Mouse (Mus musculus) cerebellum, adult 9-11 months (tissue): ENCODE results near the gene Heatr5a.

Experiments used
- DNase-seq: peaks from one replicate; pipeline ENCODE4 v3.0.0; 2022

Heatr5a gene

GRCm38 (mm10) chr12:51882606-51883296 is 88.4 kb downstream of the Heatr5a start:
- DNase-seq, result peak; percentile 28

GRCm38 (mm10) chr12:51881775-51882174 is 89.3 kb downstream of the Heatr5a start:
- no peak for DNase-seq

DNA sequence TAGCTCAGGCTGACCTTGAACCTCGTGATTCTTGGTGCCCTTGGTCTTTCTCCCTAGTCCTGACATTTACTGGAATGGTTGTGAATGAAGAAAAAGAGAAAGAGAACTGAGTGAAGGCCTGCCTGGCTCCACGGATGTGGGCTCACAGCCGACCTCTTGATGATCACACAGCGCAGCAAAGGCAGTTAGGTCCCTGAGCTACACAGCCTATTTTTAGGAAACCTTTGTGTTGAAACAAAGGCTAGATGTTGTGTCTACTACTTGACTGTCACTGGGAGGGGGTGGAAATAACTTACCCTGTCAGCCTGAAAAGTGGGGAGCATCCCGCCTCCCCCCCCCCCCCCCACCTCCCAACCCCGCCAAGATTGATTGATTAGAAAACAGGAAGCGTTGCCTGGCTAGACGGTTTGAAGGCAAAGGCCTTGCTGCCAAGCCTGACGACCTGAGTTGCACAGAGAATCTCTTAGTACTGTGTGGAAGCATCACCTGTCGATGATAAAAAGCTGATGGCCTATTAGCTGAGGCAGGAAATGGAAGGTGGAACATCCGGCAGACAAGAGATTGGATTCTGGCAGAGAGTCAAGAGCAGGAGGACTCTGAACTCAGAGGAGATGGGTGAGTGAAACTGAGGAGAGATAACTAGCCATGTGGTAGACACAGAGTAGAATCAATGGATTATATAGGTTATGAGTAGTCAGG is 99.5 kb downstream of the Heatr5a start:
- no peak for DNase-seq

DNA sequence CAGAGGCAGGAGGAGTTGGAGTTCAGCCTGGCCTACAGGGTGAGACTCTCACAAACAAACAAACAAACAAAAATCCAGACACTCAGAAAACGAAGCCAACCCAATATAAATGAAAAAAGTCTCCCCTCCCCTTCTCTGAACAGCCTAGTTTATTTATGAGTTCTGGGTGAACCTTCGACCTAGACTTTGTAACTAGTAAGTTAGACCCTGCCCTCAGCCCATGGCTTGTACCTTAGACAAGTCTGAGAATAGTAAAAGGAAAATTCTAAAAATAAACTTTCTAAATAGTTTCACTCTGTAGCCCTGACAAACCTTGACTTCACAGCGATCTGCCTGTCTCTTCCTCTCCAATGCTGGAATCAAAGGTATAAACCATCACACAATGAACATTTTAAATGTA is 101.6 kb downstream of the Heatr5a start:
- no peak for DNase-seq

- no peak for DNase-seq
Measured at GRCm38 (mm10) chr12:51867076-51867475, 104.0 kb downstream of the Heatr5a start.

DNA sequence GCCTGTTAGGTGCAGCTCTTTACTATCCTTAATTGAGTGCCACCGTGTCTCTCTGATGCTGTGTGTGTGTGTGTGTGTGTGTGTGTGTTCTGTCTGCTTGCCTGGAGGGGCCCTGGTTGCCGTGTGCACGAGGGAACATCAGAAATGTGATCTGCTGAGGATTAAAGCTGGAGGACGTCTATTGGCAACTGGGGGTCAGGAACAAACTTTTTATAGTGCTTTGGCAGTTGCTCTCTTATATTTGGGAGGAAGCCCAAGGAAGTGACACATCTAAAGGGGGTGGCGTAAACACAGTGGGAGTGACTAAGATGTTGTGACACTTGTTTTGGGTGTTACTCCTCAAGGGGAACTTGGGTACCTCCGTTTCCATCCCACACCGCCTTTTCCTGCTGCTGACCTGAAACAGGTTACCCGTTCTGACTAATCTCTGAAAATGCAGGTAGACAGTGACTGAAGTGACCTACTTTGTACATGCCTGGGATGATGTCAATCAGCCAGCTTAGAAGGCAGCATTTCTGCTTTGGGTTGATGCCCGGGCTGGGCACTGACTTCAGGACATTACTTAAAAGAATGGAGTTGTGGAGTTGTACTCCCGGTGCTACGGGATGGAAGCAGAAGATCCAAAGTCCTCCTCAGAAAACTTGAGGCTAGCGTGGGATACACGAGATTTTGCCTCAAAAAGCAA is 104.8 kb downstream of the Heatr5a start:
- DNase-seq, result no peak

GRCm38 (mm10) chr12:51865790-51866179 is 105.3 kb downstream of the Heatr5a start:
- no peak for DNase-seq

DNA sequence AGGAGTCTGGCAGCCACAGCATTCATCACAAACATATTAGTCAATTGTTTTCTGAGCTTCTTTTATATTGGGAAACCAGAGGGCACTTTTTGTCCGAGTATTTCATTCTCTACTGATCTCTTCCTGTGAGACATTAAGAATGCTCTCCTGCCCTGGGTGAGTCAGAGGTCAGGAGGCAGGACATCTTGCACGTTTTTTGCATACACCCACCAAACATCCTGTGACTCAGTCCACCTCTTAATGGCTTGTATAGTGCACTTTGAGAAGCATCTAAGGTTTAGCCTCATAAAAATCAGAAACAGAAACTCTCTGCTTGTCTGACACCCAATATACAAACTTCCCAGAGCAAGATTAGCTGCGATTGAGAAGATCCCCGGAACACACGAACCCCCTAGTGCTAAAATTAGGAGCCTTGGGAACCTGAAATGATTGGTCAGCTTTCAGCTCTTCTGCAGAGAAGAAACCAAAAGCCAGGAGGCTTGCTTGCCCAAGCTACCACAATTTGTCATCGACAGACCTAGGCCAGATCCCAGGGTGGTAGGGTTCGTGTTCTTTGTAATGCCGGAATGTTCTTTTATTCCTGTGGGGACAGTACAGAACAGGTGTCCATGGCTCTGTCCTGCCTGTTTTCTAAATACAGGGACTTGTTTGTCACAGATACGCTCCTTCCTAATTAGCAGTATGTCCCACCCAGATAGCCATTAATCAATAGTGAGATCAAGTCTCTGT is 105.9 kb downstream of the Heatr5a start:
- no peak for DNase-seq

GRCm38 (mm10) chr12:51863116-51864002 is 107.8 kb downstream of the Heatr5a start:
- DNase-seq, result no peak

DNA sequence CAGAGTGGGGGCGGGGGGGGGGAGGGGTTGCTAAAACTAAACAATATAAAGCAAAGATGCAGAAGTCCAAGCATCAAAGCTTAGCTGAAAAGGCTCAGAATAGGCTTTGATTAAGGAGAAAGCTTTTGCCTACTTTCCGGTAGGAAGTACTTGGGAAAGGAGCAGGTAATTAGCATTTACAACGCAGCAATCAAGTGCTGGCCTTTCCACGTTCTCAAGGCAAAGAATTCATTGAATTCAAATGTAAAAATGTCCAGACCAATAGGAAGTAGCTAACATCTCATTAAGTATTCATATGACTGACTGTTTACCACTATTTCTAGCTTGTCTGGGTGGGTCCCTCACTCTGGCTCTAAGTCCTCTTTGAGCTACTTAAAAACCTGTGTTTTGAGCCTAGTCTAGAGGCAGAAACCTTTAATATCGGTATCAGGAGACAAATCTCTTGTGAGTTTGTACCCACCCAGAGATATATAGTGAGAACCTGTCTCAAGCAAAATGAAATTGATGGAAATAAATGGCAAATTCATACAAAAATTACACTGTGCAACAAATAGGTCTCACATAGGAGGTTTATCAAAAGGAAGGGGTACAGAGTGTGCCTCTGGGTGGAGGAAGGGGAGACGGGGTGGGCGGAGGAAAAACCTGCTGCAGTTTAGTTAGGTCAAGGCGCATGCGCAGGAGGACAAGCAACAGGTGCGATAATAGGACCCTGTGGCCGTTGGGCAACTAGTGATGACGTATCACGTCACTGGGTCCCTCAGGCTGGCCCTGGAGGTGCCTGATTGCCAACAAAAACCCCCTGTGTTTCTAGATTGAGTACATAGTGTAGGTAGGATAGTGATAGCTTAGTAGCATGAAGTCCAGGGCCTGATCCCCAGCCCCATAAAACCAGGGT is 112.7 kb downstream of the Heatr5a start:
- DNase-seq, result no peak

- no peak for DNase-seq
Measured at GRCm38 (mm10) chr12:51856768-51857295, 114.3 kb downstream of the Heatr5a start.

- no peak for DNase-seq
Measured at GRCm38 (mm10) chr12:51855872-51856271, 115.2 kb downstream of the Heatr5a start.

GRCm38 (mm10) chr12:51855453-51855852 is 115.7 kb downstream of the Heatr5a start:
- DNase-seq, result no peak

GRCm38 (mm10) chr12:51851617-51852016 is 119.5 kb downstream of the Heatr5a start:
- no peak for DNase-seq

GRCm38 (mm10) chr12:51851155-51851554 is 120.0 kb downstream of the Heatr5a start:
- DNase-seq, result no peak

DNA sequence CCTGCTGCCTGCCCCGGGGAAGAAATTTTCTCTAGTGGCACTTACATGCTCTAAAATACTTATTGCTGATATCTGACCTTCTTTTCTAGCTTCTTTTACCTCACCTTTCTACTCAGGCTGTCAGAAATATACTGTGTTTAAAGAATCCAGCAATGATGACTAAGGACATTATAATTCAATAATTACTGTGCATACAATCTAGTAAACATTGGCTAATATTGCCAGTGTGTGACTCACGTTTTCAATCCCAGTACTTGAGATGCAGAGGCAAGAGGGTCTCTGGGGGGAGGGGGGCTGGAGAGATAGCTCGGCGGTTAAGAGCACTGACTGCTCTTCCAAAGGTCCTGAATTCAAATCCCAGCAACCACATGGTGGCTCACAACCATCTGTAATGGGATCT is 120.8 kb downstream of the Heatr5a start:
- DNase-seq, result no peak

GRCm38 (mm10) chr12:51849902-51850301 is 121.2 kb downstream of the Heatr5a start:
- no peak for DNase-seq

GRCm38 (mm10) chr12:51847953-51848680 is 123.0 kb downstream of the Heatr5a start:
- no peak for DNase-seq

- no peak for DNase-seq
Measured at GRCm38 (mm10) chr12:51845261-51845660, 125.9 kb downstream of the Heatr5a start.

GRCm38 (mm10) chr12:51844771-51845256 is 126.3 kb downstream of the Heatr5a start:
- peak; percentile 93 for DNase-seq
